Mouse (Mus musculus) embryonic facial prominence, embryonic 12.5 days (tissue): ENCODE data around the gene Chrm5. TPM values are rescaled to one million over a fixed set of nuclear protein-coding genes. Genes with fewer than 3 reads are reported as not detected.

Experiments
- ATAC-seq: fragments of 200-750 bp; cut with Nextera tagmentation; 2 replicates; pipeline ENCODE4 v1.8.0; 2017; ENCODE audit not compliant: insufficient number of reproducible peaks, insufficient read depth, low FRiP score, low TSS enrichment
- H3K27ac ChIP-seq: fragments of 300-500 bp; sonication (generic); 2 replicates; pipeline ENCODE4 v1.5.1; 2016; ENCODE audit warnings: mild to moderate bottlenecking
- H3K27me3 ChIP-seq: fragments of 300-500 bp; sonication (generic); 2 replicates; pipeline ENCODE4 v1.6.1; 2016; ENCODE audit warnings: mild to moderate bottlenecking, moderate library complexity
- H3K36me3 ChIP-seq: fragments of 300-500 bp; sonication (generic); 2 replicates; pipeline ENCODE4 v1.6.1; 2016; ENCODE audit warnings: mild to moderate bottlenecking
- H3K4me1 ChIP-seq: fragments of 300-500 bp; sonication (generic); 2 replicates; pipeline ENCODE4 v1.6.1; 2016
- H3K4me2 ChIP-seq: fragments of 300-500 bp; sonication (generic); replicated peaks from 2 replicates; pipeline ENCODE4 v1.6.1; 2016; ENCODE audit warnings: mild to moderate bottlenecking, moderate library complexity
- H3K4me3 ChIP-seq: fragments of 300-500 bp; sonication (generic); 2 replicates; pipeline ENCODE4 v1.5.1; 2016; ENCODE audit warnings: mild to moderate bottlenecking
- H3K9ac ChIP-seq: fragments of 300-500 bp; sonication (generic); 2 replicates; pipeline ENCODE4 v1.6.1; 2016; ENCODE audit warnings: mild to moderate bottlenecking, moderate library complexity
- H3K9me3 ChIP-seq: fragments of 300-500 bp; sonication (generic); 2 replicates; pipeline ENCODE4 v1.6.1; 2016; ENCODE audit warnings: mild to moderate bottlenecking, moderate library complexity
- WGBS: fragments of 180-500 bp; shearing (Covaris S2); methylation state at CpG from one replicate; pipeline ENCODE4 v1.1.7; 2016; 5-methylcytosine and 5-hydroxymethylcytosine counted together
- polyA plus RNA-seq: library from polyadenylated mRNA; unstranded; fragments of >200 nt; fragmentation: Nextera tagmentation; extraction: Ambion mirVana; gene quantifications from 2 replicates; pipeline ENCODE4 v1.2.1, GENCODE M21; 2016

Gene Chrm5
- polyA plus RNA-seq, result not detected in 2 replicates

GRCm38 (mm10) chr2:112480669-112481068, at the start of gene Chrm5:
Gene Chrm5 (minus strand): TSS chr2:112480769.
- Histone ChIP-seq H3K9ac (no peak within 1 kb of the TSS), H3K9me3 (no peaks in the 10 kb centered on the region), H3K4me2 (no peak within 1 kb of the TSS), H3K27ac (no peak within 1 kb of the TSS), H3K4me1 (no peaks in the 10 kb centered on the region), H3K36me3 (no peaks in the 10 kb centered on the region), H3K27me3 (no peaks in the 10 kb centered on the region), H3K4me3 (no peak within 1 kb of the TSS)
- ATAC-seq, result no peak
- 86% methylated on average over 5 of the region's 5 CpGs for WGBS

GRCm38 (mm10) chr2:112526933-112527332, 46.4 kb upstream of the Chrm5 start:
- Histone ChIP-seq H3K9me3 (no peaks in the 10 kb centered on the region), H3K4me3 (no peak overlapping the region), H3K4me1 (no peaks in the 10 kb centered on the region), H3K27me3 (no peaks in the 10 kb centered on the region), H3K27ac (no peak overlapping the region), H3K4me2 (no peak overlapping the region), H3K9ac (no peak overlapping the region), H3K36me3 (no peaks in the 10 kb centered on the region)
- ATAC-seq, result no peak
- 84% methylated on average over 3 of the region's 3 CpGs for WGBS

DNA sequence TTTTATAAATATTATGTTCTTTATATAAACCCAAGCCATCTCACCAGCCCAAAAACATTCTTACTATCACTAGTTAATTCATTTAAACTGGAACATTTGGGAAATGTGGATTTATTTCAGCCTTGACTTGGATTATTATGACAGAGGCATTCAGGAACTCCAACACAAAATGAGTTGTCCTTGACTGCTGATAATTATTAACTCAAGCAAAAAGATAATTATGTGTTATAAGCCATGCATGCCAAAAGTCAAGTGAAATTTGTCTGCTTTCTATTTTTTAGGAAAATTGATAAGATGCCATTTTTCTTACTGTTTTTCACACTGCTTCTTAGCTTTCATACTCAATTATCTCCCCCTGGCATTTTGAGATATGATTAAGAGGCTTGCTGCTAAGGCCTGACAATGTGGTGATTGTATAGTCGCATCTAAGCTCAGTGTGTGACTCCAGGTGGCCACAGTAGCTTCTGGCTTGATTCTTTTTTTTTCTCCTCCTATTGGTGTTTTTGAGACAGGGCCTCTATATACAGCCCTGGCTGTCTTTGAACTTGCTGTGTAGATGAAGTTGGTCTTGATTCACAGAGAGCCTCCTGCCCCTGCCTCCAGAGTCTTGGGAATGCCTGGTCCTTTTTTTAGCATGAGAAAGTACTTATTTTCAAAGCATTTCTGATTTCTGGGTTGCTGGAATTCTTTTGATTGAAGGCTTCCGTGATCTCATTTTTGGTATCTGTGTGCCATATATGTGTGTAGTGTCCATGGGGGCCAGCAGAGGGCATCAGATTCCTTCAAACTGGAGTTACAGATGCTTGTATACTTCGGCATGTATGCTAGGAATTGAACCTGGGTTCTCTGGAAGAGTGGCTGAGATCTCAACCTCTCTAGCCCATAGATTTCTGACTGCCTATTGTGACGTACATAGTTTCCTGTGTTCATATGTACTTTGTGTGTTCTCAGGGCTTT, 40.2 kb upstream of the Chrm5 start:
- Histone ChIP-seq H3K9me3 (no peaks in the 10 kb centered on the region), H3K27me3 (no peaks in the 10 kb centered on the region), H3K4me3 (no peak overlapping the region), H3K4me1 (no peaks in the 10 kb centered on the region), H3K27ac (no peak overlapping the region), H3K36me3 (no peaks in the 10 kb centered on the region), H3K9ac (no peak overlapping the region), H3K4me2 (no peak overlapping the region)
- 90% methylated on average over 4 of the region's 4 CpGs for WGBS
- no peak for ATAC-seq

DNA sequence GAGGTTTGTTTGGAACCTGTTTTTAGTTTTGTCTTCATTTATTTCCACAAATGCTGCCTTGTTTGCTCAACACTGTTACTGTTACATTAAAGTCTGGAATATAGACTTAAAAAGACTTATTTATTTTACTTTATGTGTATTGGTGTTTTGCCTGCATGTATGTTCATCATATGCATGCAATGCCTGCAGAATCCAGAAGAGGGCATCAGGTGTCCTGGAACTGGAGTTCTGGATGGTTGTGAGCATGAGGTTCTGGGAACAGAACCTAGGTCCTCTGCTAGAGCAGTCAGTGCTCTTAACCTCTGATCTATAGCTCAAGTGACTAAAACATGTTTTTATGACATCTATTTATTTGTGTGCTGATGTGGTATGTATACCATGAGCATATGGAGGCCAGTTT, 38.0 kb upstream of the Chrm5 start:
- H3K9ac ChIP-seq, result no peak overlapping the region

DNA sequence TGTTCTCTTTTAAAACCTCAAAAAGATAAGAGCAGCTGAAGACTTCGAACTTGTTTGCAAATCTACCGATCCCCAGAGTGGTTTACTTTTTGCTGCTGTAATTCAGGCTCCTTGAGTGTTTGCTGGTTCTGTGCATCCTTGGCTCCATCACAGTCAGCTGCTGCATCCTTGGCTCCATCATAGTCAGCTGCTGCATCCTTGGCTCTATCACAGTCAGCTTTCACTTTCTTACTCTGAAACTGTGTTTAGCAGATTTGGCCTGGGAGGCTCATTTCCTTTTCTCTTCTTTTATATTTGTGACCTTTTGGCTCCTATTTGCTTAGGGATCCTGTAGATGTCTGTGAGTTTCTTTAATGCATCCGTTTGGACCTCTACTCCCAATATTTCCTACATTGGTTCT, 36.6 kb upstream of the Chrm5 start:
- WGBS, result 96% methylated on average over 3 of the region's 3 CpGs
- no peak overlapping the region for H3K27ac ChIP-seq
- H3K4me1 ChIP-seq, result no peaks in the 10 kb centered on the region
- no peak overlapping the region for H3K4me3 ChIP-seq
- no peak for ATAC-seq
- H3K9me3 ChIP-seq, result no peaks in the 10 kb centered on the region
- H3K9ac ChIP-seq, result no peak overlapping the region
- H3K27me3 ChIP-seq, result no peaks in the 10 kb centered on the region
- no peaks in the 10 kb centered on the region for H3K36me3 ChIP-seq
- no peak overlapping the region for H3K4me2 ChIP-seq

More for the DNA sequence above, 38.0 kb upstream of the Chrm5 start:
- Histone ChIP-seq H3K27me3 (no peaks in the 10 kb centered on the region), H3K27ac (no peak overlapping the region), H3K9me3 (no peaks in the 10 kb centered on the region), H3K36me3 (no peaks in the 10 kb centered on the region), H3K4me3 (no peak overlapping the region), H3K4me2 (no peak overlapping the region), H3K4me1 (no peaks in the 10 kb centered on the region)
- ATAC-seq, result no peak

DNA sequence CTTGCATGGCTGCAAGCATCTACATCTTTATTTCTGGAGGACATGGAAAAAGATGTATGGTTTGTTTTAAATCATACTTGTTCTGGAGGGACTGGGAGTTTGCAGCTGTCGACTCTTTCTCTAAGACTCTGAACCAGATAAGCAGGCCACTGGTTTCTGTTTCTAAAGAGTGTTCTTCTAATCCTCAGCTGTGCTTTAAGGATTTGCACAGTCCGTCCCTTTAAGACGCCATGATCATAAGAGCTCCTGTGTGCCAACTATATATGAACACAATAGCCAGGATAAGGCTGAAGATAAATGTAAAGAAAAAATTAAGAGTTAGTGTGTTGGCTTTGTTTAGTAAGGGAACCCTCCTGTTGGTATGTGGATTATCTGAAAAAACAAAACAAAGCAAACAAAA, 36.2 kb upstream of the Chrm5 start:
- no peaks in the 10 kb centered on the region for H3K36me3 ChIP-seq
- no peak for ATAC-seq
- WGBS, result 87% methylated on average over 3 of the region's 3 CpGs

DNA sequence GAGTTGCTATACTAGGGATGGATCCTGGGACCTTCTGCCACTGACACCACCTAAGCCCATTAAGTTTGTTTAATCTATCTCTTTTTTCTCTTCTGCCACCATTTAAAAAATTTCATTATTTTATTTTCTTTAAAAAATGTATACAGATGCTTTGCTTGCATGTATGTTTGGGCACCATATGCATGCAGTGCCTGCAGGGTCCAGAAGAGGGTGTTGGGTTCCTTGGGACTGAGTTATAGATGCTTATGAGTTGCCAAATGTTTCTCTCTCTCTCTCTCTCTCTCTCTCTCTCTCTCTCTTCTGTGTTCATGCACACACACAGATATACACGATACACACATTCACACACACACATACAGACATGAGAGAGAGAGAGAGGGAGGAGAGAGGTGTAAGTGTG, 32.5 kb upstream of the Chrm5 start:
- 92% methylated on average over 1 of the region's 1 CpGs for WGBS

More for the DNA sequence above, 36.2 kb upstream of the Chrm5 start:
- Histone ChIP-seq H3K27me3 (no peaks in the 10 kb centered on the region), H3K9me3 (no peaks in the 10 kb centered on the region), H3K9ac (no peak overlapping the region), H3K4me1 (no peaks in the 10 kb centered on the region), H3K4me2 (no peak overlapping the region), H3K27ac (no peak overlapping the region), H3K4me3 (no peak overlapping the region)

DNA sequence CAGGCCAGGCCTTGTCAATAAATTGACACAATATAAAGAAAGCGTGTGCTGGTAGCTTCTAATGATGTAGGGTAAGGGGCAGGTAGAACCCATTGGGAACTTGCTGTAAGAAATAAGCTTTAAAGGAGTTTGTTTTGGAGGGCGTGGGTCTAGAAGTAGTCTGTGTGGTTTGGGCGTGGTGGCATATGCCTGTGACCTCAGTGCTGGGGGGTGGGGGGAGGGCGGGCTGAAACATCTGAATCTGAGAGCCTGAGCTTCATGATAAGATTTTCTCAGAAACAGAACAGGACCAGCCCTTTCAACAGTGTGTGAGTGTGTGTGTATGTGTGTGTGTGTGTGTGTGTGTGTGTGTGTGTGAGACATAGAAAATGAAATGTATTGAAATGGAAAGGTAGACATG, 29.6 kb upstream of the Chrm5 start:
- Histone ChIP-seq H3K27me3 (no peaks in the 10 kb centered on the region), H3K27ac (no peak overlapping the region), H3K4me1 (no peaks in the 10 kb centered on the region), H3K9ac (no peak overlapping the region), H3K36me3 (no peaks in the 10 kb centered on the region), H3K4me3 (no peak overlapping the region), H3K9me3 (no peaks in the 10 kb centered on the region), H3K4me2 (no peak overlapping the region)
- no peak for ATAC-seq
- WGBS, result 80% methylated on average over 4 of the region's 4 CpGs

More for the DNA sequence above, 32.5 kb upstream of the Chrm5 start:
- Histone ChIP-seq H3K9ac (no peak overlapping the region), H3K4me1 (no peaks in the 10 kb centered on the region), H3K4me2 (no peak overlapping the region), H3K36me3 (no peaks in the 10 kb centered on the region), H3K27ac (no peak overlapping the region), H3K4me3 (no peak overlapping the region), H3K9me3 (no peaks in the 10 kb centered on the region), H3K27me3 (no peaks in the 10 kb centered on the region)
- no peak for ATAC-seq

DNA sequence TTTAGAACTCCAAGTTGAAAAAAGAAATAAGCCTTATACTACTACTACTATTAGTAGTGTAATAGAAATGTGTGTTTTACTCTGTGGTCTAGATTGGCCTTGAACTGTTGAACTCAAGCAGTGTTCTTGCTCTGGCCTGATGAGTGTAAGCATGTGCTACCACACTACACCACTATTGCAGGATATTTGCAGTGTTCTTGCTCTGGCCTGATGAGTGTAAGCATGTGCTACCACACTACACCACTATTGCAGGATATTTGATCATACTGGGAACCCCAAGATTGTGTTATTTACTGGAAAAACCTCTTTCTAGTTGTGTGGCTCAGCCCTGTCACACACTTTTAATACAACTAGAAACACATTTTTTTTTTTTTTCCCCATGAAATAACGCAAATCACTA, 26.9 kb upstream of the Chrm5 start:
- no peak overlapping the region for H3K9ac ChIP-seq
- WGBS, result 91% methylated on average over 1 of the region's 1 CpGs
- H3K27ac ChIP-seq, result no peak overlapping the region
- no peaks in the 10 kb centered on the region for H3K9me3 ChIP-seq
- no peak overlapping the region for H3K4me3 ChIP-seq
- ATAC-seq, result no peak
- no peak overlapping the region for H3K4me2 ChIP-seq
- no peaks in the 10 kb centered on the region for H3K36me3 ChIP-seq
- no peaks in the 10 kb centered on the region for H3K27me3 ChIP-seq
- H3K4me1 ChIP-seq, result no peaks in the 10 kb centered on the region

- Histone ChIP-seq H3K9me3 (no peaks in the 10 kb centered on the region), H3K9ac (no peak overlapping the region), H3K27me3 (no peaks in the 10 kb centered on the region), H3K4me3 (no peak overlapping the region), H3K4me2 (no peak overlapping the region), H3K27ac (no peak overlapping the region), H3K4me1 (no peaks in the 10 kb centered on the region), H3K36me3 (no peaks in the 10 kb centered on the region)
- ATAC-seq, result no peak
- WGBS, result 80% methylated on average over 5 of the region's 5 CpGs
Measured at GRCm38 (mm10) chr2:112506841-112507435, 26.4 kb upstream of the Chrm5 start.

- Histone ChIP-seq H3K36me3 (no peaks in the 10 kb centered on the region), H3K27me3 (no peaks in the 10 kb centered on the region), H3K27ac (no peak overlapping the region), H3K9me3 (no peaks in the 10 kb centered on the region), H3K4me1 (no peaks in the 10 kb centered on the region), H3K9ac (no peak overlapping the region), H3K4me2 (no peak overlapping the region), H3K4me3 (no peak overlapping the region)
- no peak for ATAC-seq
- WGBS, result 85% methylated on average over 6 of the region's 6 CpGs
Measured at GRCm38 (mm10) chr2:112503978-112504377, 23.4 kb upstream of the Chrm5 start.

- Histone ChIP-seq H3K27ac (no peak overlapping the region), H3K36me3 (no peaks in the 10 kb centered on the region), H3K4me3 (no peak overlapping the region), H3K9me3 (no peaks in the 10 kb centered on the region), H3K4me1 (no peaks in the 10 kb centered on the region), H3K9ac (no peak overlapping the region), H3K27me3 (no peaks in the 10 kb centered on the region), H3K4me2 (no peak overlapping the region)
- ATAC-seq, result peak; percentile 83
- WGBS, result 5% methylated on average over 6 of the region's 6 CpGs
Measured at GRCm38 (mm10) chr2:112501209-112501608, 20.6 kb upstream of the Chrm5 start.
